Mouse (Mus musculus): ENCODE results near the gene Gm10974. TPM values are rescaled to one million over a fixed set of nuclear protein-coding genes. Genes with fewer than 3 reads are reported as not detected.

Gene Gm10974
- total and polyA plus RNA-seq, 3 experiments: not detected

- no peak overlapping the region for H3K4me3 ChIP-seq (ENCODE audit: control insufficient read depth in 1 of 2, insufficient read depth in 1 of 2, low read depth in 2 of 2, low read length in 2 of 2)
- H3K27me3 ChIP-seq (ENCODE audit: control insufficient read depth in 1 of 2, insufficient read depth in 2 of 2, low read length in 2 of 2): no peaks in the 10 kb centered on the region
- no peak overlapping the region for H3K9ac ChIP-seq (ENCODE audit: control insufficient read depth, low read depth, low read length, poor library complexity, severe bottlenecking)
- H3K9me3 ChIP-seq (replicated peaks; ENCODE audit: insufficient read depth, low read length): no peaks in the 10 kb centered on the region
- no peaks in the 10 kb centered on the region for H3K4me1 ChIP-seq (ENCODE audit: control insufficient read depth in 1 of 2, insufficient read depth in 2 of 2, low read length in 2 of 2)
- H3K27ac ChIP-seq (ENCODE audit: control insufficient read depth, low read depth, low read length): no peak overlapping the region
- TF ChIP-seq NRF1 (IDR thresholded peaks at IDR 0.05; ENCODE audit: insufficient read depth, low read depth, low read length, poor library complexity, severe bottlenecking): no peak
- no peak for TF ChIP-seq SMC3 (IDR thresholded peaks at IDR 0.05; ENCODE audit: low read depth, low read length)
- TF ChIP-seq ELF1 (IDR thresholded peaks at IDR 0.05; ENCODE audit: low read depth, low read length): no peak
- no peak for TF ChIP-seq HCFC1 (IDR thresholded peaks at IDR 0.05; ENCODE audit: low read depth, low read length)
- H3K36me3 ChIP-seq (ENCODE audit: control insufficient read depth in 1 of 2, insufficient read depth in 2 of 2, low read length in 2 of 2): no peaks in the 10 kb centered on the region; a peak in 1 of 4 replicates
- no peaks in the 10 kb centered on the region for H3K79me2 ChIP-seq (ENCODE audit: control insufficient read depth, insufficient read depth, low read length, poor library complexity)
- no peak for DNase-seq (ENCODE audit: low read depth, low spot score)
Observed at GRCm38 (mm10) chr7:66325419-66326053, 40.2 kb upstream of the Gm10974 start.

GRCm38 (mm10) chr7:66327516-66327915 is 38.2 kb upstream of the Gm10974 start:
- H3K9me3 ChIP-seq (replicated peaks; ENCODE audit: insufficient read depth, low read length): no peaks in the 10 kb centered on the region
- TF ChIP-seq TBP (IDR thresholded peaks at IDR 0.05; ENCODE audit: low read depth, low read length) (no peak), ZNF384 (IDR thresholded peaks at IDR 0.05; ENCODE audit: low read depth, low read length) (no peak), MEF2A (IDR thresholded peaks at IDR 0.05; ENCODE audit: extremely low read depth, insufficient replicate concordance, low read depth, low read length, poor library complexity, severe bottlenecking) (no peak), ZKSCAN1 (IDR thresholded peaks at IDR 0.05; ENCODE audit: low read depth, low read length) (no peak), MAFK (IDR thresholded peaks at IDR 0.05; ENCODE audit: borderline replicate concordance, low read depth, low read length) (no peak), KAT2A (conservative IDR thresholded peaks at IDR 0.05; ENCODE audit: low read depth, low read length) (no peak), GABPA (IDR thresholded peaks at IDR 0.05; ENCODE audit: low read depth, low read length) (no peak), MYC (IDR thresholded peaks at IDR 0.05; ENCODE audit: low read depth, low read length) (no peak), ZC3H11A (IDR thresholded peaks at IDR 0.05; ENCODE audit: low read depth, low read length) (no peak), EP300 (IDR thresholded peaks at IDR 0.05; ENCODE audit: low read depth in 1 of 2, low read length in 2 of 2) (no peak), CHD2 (IDR thresholded peaks at IDR 0.05; ENCODE audit: low read length) (no peak), POLR2A (IDR thresholded peaks at IDR 0.05; ENCODE audit: control insufficient read depth in 1 of 2, insufficient read depth in 1 of 2, low read depth in 1 of 2, low read length in 2 of 2, poor library complexity in 1 of 2) (no peak), SIN3A (IDR thresholded peaks at IDR 0.05; ENCODE audit: low read length) (no peak), RCOR1 (IDR thresholded peaks at IDR 0.05; ENCODE audit: low read depth, low read length) (no peak), GATA1 (IDR thresholded peaks at IDR 0.05; ENCODE audit: low read depth, low read length) (no peak), MAX (IDR thresholded peaks at IDR 0.05; ENCODE audit: low read length) (no peak), NELFE (IDR thresholded peaks at IDR 0.05; ENCODE audit: low read depth, low read length) (no peak)
- DNase-seq (ENCODE audit: low read depth, low spot score): no peak
- H3K4me1 ChIP-seq (ENCODE audit: control insufficient read depth in 1 of 2, insufficient read depth in 2 of 2, low read length in 2 of 2): no peaks in the 10 kb centered on the region
- H3K9ac ChIP-seq (ENCODE audit: control insufficient read depth, low read depth, low read length, poor library complexity, severe bottlenecking): no peak overlapping the region
- no peaks in the 10 kb centered on the region for H3K79me2 ChIP-seq (ENCODE audit: control insufficient read depth, insufficient read depth, low read length, poor library complexity)
- H3K4me3 ChIP-seq (ENCODE audit: control insufficient read depth in 1 of 2, insufficient read depth in 1 of 2, low read depth in 2 of 2, low read length in 2 of 2): no peak overlapping the region
- no peaks in the 10 kb centered on the region; a peak in 1 of 4 replicates for H3K36me3 ChIP-seq (ENCODE audit: control insufficient read depth in 1 of 2, insufficient read depth in 2 of 2, low read length in 2 of 2)
- no peak overlapping the region for H3K27ac ChIP-seq (ENCODE audit: control insufficient read depth, low read depth, low read length)
- no peaks in the 10 kb centered on the region for H3K27me3 ChIP-seq (ENCODE audit: control insufficient read depth in 1 of 2, insufficient read depth in 2 of 2, low read length in 2 of 2)

Data from MEL (cell line).